Mouse (Mus musculus): ENCODE results near the gene Doc2b.
A peak's percentile ranks its signal among the peaks of the same experiment; 100 is the strongest.
"Not testable (repeated sequence)": the region's sequence is repeated elsewhere in the genome, so short reads cannot be mapped to it uniquely, and the experiment has no call there.

Doc2b gene

DNA sequence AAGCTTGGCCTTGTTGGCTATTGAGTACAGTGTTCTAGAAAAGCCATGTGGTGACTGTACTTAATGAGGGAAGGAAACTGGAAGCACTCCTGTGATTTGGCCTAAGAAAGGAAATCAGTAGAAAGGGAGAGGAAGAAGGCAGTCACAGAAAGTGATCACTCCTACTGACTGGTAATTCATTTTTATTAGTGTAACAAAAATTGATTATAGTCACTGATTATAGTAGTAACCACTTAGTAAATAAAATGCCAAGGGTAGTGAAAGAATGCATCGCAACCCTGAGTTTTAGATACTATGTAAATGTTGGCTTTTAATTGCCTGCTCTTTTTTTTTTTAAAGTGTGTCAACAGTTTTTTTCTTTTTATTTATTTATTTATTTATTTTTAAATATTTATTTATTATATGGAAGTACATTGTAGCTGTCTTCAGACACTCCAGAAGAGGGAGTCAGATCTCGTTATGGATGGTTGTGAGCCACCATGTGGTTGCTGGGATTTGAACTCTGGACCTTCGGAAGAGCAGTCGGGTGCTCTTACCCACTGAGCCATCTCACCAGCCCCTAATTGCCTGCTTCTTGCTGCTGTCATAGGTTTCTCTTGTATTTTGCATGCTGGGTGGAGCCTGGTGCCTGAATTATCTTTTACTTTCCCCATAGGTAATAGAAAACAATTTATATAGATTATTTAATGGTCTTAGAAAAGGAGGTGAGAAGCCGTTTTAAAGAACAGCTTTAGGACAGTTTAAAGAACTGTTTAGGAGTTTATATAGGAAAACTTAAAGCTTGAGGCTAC, 60.2 kb downstream of the Doc2b start:
- no peak for DNase-seq

DNA sequence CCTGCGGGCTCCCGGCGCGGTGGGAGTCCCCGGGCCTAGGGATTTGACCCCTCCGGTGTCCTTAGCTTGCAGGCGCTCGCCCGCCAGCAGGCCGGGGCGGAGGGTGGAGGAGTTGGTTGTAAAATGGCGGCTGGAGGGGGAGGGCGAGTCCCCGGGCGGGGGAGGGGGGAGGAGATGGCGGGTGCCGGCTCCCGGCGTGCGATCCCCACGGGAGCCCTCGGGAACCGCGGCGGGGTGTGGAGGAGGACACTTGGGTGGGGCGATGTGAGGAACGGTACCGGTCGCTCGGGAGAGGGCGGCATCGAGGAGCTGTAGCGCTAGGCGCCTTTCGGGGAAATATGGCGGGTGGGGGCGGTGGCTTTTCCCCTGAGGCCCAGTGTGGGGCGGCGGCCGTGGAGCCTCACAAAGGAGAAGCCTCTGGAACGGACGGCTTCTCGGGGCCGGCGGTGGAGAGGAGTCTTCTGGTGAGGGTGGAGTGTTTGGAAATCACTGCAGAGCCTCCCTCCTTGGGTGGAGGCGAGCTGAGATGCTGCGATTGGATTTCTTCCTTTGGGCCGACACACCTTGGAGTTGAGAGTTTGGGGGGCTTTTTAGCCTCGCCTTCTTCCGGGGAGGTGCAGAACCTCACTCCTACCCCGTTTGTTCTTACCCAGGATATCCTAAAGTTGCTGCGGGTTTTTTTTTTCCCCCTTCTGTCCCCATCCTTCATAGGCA, 62.5 kb downstream of the Doc2b start:
- DNase-seq = peak; percentile 75

DNA sequence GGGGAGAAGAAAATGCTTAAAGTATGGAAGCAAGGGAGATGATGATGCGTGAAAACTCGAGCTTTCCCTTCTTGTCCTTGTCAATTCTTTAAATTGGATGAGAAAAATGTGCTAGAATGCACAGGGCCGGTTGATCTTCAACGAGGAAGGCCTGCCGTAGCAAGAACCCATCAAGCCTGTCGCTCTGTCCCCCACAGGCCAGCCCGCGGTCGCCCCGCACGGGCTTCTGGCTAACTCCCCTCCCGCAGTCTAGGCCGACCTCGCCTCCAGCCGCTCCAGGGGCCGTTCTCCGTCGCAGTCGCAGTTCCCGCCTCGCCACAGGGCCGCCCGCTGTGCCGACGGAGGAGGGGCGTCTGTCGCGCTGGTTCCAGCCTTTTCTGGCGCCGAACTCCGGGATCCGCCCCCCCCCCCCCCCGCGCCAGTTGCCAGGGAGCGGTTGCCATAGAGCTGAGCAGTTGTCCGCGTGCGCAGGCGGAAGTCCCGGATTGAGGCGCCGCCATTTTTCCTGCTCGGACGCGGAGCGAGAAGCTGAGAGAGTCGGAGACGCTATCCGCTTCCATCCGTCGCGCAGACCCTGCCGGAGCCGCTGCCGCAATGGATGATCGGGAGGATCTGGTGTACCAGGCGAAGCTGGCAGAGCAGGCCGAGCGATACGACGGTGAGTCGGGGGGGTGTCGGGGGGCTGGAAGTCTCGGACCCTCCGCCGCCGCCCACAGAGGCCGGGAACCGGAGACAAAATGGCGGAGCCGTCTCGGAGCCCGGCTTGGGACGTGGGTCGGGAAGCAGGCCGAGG, 63.2 kb downstream of the Doc2b start, which contains the start of gene Ywhae:
Gene Ywhae, plus strand, starts transcription at position 436 of the 793 bp plus-strand sequence.
- DNase-seq = peak; percentile 96

DNA sequence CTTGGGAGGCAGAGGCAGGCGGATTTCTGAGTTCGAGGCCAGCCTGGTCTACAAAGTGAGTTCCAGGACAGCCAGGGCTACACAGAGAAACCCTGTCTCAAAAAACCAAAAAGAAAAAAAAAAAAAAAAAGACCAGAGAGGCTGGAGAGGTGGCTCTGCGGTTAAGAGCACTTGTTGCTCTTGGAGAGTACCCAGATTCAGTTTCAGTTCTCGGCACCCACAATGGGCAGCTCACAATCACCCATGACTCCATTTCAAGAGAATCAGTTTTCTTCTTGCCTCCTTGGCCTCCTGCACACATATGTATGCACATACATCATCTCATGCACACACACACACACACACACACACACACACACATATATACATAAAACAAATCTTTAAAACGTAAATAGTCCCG, 68.2 kb downstream of the Doc2b start:
- not testable (repeated sequence) for DNase-seq

DNA sequence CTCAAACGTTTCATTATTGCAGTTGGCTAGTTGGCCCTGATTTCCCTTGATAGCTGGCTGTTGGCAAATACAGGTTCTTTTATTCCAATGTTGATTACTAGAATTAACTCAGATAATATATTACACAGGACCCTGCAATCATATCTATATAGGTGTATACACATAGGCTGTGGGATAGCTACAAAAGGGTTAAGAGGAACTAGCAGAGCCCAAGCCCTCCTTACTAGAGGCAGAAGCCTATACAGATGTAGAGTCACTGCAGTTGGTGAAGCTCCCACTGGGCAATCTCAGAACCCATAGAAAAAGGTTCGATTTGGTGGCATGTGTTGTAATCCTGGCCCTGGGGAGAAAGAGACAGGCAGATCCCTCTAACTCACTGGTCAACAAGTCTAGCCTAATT, 68.7 kb downstream of the Doc2b start:
- DNase-seq = no peak

DNA sequence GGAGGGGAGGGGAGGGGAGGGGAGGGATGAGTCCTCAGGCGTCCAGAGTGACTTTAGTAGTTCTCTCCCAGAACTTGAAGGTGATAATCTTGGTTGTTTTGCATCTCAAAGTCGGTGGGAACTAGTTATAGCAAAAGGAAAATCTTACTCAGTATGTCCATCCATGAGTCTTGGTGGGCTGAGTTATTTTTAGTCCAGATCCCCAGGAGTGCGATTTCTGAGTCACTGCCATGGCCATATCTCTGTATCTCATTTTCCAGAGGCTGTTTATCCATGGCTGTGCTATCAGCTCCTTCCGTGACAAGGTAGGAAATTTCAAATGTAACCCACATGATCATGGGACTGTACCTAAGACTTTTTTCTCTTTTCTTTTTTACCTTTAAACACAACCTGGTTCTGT, 73.5 kb downstream of the Doc2b start:
- no peak for DNase-seq
